Mouse (Mus musculus) heart, postnatal 10 days (tissue): Measurements from ENCODE around the gene Lrrc74b. TPM values are rescaled to one million over a fixed set of nuclear protein-coding genes. Genes with fewer than 3 reads are reported as not detected.
A peak's percentile ranks its signal among the peaks of the same experiment; 100 is the strongest.

Experiments
- DNase-seq, 2 experiments: peaks; one replicate each; pipeline ENCODE4 v3.0.0; 2021
- intact Hi-C: fragments of 180-260 bp; cut with DNase I; formaldehyde crosslinking; loops from one replicate; pipeline ENCODE4 v1.15.1; 2025
- total RNA-seq, 2 experiments: library from RNA; stranded (reverse); gene quantifications; 2 replicates each; pipeline ENCODE4 v1.2.3; 2021

The Lrrc74b gene
- total RNA-seq, 2 experiments from 2014 or later = 0.30 TPM; not detected in 1

DNA sequence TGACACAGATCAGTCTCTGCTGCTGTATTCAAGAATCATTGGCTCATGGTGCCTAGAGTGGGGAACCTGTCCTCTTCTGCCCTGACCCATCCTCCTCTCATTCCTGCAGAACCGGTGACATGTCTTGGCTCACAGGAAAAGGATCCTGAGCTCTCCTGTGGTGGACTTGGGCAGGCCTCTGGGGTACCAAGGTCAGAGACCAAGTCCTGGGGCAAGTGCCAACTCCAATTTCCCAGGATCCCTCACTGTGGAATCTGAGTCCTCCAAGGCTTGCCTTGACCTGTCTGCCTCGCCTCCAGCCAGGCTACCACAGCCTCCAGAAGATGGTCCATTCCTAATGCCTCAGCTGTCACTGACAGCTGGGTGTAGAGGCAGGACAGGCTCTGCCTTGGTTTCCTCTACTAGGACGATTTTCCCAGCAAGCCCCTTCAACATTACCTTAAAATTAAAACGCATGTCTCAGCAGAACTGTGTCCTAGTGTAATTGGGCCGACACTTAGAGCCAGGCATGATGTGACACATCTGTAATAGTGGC lies 54.0 kb downstream of the Lrrc74b start:
- no peak for DNase-seq
- intact Hi-C loops = loop anchor here (5.0 kb wide), 1 partner anchor 105 kb away; no protein-coding TSS in a partner anchor

GRCm38 (mm10) chr16:17502681-17503080 lies 58.4 kb downstream of the Lrrc74b start:
- intact Hi-C loops = no loop called here
- DNase-seq = no peak

GRCm38 (mm10) chr16:17499249-17499883 lies 61.7 kb downstream of the Lrrc74b start:
- intact Hi-C loops = no loop called here

DNA sequence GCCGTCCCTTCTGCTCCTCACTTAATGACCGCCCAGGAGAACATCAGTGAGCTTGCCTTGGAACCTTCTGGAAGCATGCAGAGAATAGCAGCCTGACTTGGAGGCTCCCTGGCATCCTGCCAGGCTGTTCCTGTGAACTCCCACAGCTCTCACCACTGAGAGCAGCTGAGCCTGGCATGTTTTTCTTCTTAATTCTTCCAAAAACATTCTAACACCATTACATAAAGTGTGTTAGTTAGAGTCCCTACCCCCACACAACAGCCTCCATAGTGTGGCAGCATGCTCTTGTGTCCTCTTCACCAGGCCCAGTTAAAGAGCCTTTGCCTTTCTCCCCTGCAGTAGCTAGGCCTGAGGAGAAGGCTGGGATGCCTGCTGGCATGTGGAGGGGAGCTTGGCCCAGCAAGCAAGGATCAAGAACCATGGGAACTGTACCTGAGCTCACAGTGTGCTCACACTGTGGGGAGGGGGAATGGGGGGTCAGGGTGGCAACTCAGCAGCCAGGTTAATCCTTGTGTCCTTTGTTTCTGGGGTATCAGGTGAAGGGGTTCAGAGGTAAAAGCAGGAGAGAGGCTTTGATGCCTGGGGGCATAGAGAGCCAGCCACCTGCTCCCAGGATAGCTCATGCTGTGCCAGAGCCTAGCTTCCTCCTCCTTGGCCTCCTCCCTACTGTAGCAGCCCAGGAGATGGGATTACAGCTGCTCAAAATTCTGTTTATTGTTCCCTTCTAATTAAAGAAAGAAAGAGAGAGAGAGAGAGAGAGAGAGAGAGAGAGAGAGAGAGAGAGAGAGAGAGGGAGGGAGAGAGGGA lies 64.3 kb downstream of the Lrrc74b start:
- intact Hi-C loops = no loop called here
- peak; percentile 65 to 74 for DNase-seq

More at GRCm38 (mm10) chr16:17499249-17499883, 61.7 kb downstream of the Lrrc74b start:
- no peak for DNase-seq

Other genes starting within 250 kb of the Lrrc74b start
- gene Serpind1, start 229.9 kb downstream of the Lrrc74b start, total RNA-seq = 1 to 10 TPM; 2.8 to 3.0 TPM
- 10 to 100 TPM; 16.2 to 17.3 TPM for gene Snap29, start 155.3 kb downstream of the Lrrc74b start, total RNA-seq
- gene Pi4ka, start 154.9 kb downstream of the Lrrc74b start, total RNA-seq = 10 to 100 TPM; 55.3 to 56.7 TPM
- 10 to 100 TPM; 27.9 to 33.8 TPM for gene Crkl, start 109.3 kb downstream of the Lrrc74b start, total RNA-seq
- under 1 TPM; 0.34 to 0.45 TPM for gene Aifm3, start 71.6 kb downstream of the Lrrc74b start, total RNA-seq
- 10 to 100 TPM; 38.0 to 41.8 TPM for gene Lztr1, start 52.6 kb downstream of the Lrrc74b start, total RNA-seq
- 10 to 100 TPM; 17.8 to 20.0 TPM for gene Thap7, start 30.1 kb downstream of the Lrrc74b start, total RNA-seq
- under 1 TPM; 0.45 to 0.69 TPM for gene P2rx6, start 638 bp upstream of the Lrrc74b start, total RNA-seq
- 1 to 10 TPM; 2.4 to 3.9 TPM for gene Slc7a4, start 22.0 kb upstream of the Lrrc74b start, total RNA-seq
- gene Smpd4, start 58.1 kb upstream of the Lrrc74b start, total RNA-seq = 10 to 100 TPM; 29.8 to 31.9 TPM
- gene Ccdc74a, start 85.2 kb upstream of the Lrrc74b start, total RNA-seq = 1 to 10 TPM in 1 of 2 experiments, under 1 TPM in 1; 0.74 to 1.0 TPM
- 10 to 100 TPM; 34.7 to 39.1 TPM for gene Med15, start 171.6 kb upstream of the Lrrc74b start, total RNA-seq
- 10 to 100 TPM; 26.9 to 27.6 TPM for gene Klhl22, start 198.4 kb upstream of the Lrrc74b start, total RNA-seq
- gene Scarf2, start 236.0 kb upstream of the Lrrc74b start, total RNA-seq = 10 to 100 TPM; 15.1 to 16.0 TPM